Mouse (Mus musculus) E14TG2a.4 (cell line): ENCODE results near the gene Ap4m1.

ENCODE experiments used
- CTCF ChIP-seq: conservative IDR thresholded peaks from 2 replicates; pipeline ENCODE4 v1.5.1; 2014; ENCODE audit warnings: low read length
- NANOG ChIP-seq: IDR thresholded peaks from 2 replicates; pipeline ENCODE4 v1.6.1; 2014; ENCODE audit warnings: borderline replicate concordance, low read length, mixed read lengths

DNA sequence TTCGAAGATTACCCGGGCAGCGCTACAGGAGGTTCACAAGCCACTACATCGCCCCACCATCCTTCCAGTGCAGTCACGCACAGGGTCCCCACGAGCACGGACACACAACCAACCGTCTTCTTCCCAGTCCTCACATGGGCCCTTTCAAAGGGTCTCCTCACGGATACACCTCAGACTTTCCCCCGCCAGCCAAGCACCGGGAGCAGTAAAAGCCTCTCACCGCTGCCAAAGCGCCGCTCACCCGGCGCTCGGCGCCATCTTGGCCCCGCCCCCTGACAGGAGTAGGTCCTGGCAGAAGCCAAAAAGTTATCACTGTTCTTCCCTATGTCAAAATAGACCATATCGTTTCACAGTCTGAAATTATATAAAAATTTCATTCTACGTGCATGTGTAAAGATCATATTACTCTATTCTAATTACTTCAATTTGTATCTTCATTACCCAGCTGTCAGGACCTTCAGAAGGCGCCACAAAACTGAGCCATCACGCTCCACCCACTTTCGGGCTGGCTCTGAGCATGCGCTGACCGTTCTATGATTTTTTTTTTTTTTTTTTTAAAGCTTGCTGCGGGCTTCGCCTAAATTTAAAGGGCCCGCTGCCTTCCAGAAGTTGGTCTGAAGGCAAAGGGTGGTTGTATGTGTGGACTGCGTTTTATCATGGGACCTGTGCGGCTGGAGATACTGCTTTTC, 15.3 kb downstream of the Ap4m1 start, which contains the start of the genes Taf6 and Cnpy4:
- TF ChIP-seq CTCF (no peak), NANOG (no peak)
